Mouse (Mus musculus) brain, adult 2 months (tissue): ENCODE results near the gene Ubash3b.

ENCODE experiments used
- DNase-seq: peaks from one replicate; pipeline ENCODE4 v3.0.0; 2011; ENCODE audit warnings: low read depth, low spot score

Ubash3b gene

DNA sequence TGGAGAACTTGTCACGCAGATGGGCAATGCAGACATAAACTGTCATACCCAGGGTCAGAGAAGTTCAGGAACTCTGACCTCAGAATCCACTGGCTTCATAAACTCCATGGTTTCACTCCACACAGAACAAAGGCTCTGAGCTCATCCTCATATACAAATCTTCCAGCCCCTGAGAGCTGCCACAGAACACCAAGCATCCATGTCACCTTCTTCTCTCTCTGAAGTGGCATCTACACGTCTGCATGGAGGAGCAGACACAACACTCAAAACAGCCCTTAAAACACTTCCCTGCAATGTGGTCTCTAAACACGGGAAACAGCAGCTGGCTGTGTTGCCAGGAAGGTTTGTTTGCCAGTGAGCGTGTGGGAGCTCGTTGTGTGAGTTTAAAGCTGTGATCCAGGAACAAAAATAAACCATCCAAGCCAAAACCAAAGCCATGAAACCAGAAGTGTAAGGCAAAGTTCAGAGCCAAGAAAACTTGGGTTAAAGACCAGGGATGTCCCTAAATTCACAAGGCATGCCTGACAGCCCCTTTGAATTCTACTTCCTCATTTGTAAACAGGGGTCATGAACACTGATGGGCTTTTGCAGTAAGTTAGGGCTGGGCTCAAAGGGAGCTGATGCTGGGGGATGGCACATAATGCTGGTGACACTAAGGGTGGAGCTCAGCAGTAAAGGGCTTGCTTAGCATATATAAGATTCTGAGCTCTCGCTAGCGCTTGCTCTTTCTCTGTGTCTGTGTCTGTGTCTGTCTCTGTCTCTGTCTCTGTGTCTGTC, 24.6 kb downstream of the Ubash3b start:
- DNase-seq: peak; percentile 71

DNA sequence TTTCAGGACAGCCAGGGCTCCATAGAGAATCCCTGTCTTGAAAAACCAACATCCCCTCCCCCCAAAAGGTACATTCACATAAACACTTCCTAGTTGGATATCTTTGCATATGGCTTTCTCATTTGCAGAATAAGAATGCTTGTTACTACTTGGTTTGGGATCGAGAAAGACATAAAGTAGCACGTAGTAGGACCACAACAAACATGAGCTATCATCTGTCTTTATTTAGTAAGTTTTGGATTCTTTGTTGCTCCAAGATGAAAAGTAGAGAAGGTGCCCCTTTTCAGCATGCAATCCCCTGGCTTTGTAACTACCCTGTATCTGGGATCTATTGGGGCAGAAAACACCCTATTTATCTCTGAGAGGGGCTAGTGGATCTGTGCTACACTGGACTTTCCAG, 25.2 kb downstream of the Ubash3b start:
- DNase-seq: no peak

DNA sequence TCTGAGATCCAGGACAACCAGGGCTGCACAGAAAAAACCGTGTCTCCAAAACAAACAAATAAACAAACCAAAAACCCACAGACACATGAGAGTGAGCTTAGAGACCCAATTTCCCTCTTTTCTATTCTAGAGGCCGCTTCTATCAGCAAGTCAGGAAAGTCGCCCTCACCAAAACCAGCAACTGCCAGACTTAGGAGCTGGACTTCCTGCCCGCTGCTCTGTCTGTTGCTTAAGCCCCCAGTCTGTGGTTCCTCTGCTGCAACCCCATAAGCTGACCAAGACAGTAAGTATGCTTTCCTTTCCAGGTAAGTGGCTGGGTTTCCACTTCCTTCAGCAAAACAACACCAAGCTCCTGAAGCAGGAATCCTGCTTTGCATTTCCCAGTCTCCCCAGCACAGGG, 26.6 kb downstream of the Ubash3b start:
- peak; percentile 56 for DNase-seq

DNA sequence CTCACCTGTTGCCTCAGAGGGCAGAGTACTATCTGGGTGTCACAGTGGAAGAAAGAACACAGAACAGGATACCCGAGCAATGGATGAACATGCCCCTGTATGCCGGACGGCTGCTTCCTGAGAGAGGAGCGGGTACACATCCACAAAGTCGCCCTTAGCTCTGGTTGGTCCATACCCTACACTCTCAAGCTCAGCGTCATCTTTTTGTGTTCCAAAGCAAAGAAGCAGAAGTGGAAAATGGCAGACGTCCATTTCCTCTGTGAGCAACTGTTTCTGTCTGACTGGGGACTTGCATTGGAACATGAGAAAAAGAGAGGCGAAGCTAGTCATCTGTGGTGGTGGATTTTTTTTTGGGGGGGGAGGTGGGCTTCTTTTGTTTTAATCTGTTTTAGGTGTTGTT, 30.9 kb downstream of the Ubash3b start:
- peak; percentile 70 for DNase-seq

DNA sequence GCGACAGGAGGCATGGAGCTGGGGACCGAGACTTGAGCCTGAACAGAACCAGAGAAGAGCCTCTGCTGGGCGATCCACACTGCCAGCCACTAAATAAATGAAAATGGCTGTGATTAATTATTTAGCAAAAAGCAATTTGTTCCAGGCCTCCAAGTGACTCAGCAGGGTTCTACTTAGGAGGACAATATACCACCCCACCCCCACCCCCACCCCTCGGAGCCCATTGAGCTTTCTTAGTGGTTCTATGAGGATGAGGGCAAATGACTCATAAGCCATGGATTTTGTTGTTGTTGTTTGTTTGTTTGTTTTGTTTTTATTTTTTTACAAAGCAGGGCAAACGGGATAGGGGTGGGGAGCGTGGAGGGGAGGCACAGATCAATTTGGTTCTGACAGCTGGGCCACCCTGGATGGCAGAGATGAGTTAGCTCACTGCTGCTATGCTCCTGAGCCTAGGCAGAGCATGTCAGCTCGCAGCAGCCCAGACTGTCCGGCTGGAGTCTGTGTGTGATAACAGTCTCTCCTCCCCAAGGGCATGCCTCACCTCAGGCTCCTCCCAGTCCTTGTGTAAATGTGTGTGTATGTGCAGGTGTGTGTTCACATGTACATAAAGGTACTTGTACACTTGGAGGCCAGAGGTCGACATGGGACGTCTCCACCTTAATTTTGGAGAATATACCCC, 31.6 kb downstream of the Ubash3b start:
- DNase-seq: peak; percentile 22

DNA sequence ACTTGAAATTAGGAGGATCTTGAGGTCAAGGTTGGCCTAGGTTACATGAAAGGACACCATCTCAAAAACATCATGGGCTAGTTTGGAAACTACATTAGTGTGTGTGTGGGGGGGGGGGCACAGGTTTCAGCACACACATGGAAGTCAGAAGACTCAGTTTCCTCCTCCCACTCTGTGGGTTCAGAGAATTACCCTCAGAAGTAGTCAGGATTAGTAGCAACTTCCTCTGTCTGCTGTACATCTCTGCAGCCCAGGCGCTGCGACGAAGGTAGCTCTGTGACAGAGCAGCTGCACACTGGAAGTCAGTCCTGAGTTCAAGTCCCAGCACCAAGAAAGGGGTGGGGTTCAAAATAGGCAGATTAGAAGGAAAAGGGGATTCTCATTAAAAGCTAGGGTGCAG, 32.2 kb downstream of the Ubash3b start:
- no peak for DNase-seq

DNA sequence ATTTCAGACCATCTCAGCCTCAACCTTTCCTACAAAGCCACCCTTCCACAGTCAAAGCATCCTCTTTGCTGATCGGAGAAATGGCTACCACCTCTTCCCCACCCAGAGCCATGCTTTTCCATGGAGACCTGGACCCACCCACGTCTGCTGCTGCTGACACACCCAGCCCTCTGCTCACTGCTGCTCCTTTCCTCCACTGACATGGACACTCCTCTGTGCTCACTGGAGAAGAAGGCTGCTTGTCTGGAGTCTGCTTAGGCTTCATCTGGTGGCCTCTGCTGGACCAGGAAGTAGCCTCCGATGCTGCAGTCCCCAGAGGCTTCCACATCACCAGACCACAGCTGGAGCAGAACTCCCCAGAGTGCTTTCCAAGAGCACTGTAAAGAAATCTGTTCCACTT, 34.8 kb downstream of the Ubash3b start:
- DNase-seq: no peak

DNA sequence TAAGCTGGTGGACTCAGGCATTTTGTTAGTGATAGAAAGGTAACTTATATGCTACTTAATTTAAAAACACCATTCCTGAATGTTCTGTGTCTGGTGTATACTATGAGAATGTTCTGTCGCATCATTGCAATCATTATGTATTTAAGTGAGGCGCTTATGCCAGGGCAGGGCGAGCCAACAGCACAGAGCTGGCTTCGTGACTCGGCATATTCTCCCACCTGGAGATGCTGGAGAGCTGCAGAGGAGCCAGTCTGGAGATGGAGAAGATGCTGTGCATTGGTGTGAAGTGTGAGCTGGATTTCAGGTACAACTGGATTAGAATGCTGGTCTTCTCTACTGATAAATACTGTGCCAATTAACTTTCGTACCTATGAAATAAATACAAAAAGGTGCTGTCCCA, 37.2 kb downstream of the Ubash3b start:
- DNase-seq: no peak

DNA sequence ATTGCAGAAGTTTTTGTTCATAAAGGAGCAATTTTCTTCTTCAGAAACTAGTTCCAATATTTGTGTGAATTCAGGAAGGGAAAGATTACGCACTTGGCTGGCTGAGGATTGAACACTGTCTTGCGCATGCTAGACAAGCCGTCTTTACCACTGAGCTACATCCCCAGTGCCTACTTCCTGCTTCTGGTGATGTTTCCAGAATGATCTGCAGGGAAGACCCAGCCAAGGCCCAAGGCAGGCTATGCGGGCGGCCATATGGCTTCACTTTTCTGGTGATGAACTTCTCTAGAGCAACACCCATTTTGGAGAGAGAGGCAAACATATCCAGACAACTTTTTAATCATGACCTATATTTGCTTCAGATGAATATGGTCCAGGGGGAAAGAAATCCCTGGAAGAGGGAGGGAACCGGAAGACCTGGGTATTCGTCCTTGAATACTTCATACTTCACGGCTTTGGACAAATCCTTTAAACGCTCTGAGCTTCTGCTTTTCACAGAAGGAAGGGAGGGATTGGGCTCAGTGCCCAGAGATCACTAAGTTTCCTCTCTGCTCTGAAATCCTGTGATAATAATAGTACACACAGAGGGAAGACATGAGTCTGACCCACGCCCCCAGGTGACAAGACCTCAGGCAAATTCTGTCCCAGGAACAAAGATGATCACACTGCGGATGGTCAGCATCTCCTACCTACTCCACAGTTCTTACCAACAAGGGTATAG, 38.9 kb downstream of the Ubash3b start:
- DNase-seq: peak; percentile 86

DNA sequence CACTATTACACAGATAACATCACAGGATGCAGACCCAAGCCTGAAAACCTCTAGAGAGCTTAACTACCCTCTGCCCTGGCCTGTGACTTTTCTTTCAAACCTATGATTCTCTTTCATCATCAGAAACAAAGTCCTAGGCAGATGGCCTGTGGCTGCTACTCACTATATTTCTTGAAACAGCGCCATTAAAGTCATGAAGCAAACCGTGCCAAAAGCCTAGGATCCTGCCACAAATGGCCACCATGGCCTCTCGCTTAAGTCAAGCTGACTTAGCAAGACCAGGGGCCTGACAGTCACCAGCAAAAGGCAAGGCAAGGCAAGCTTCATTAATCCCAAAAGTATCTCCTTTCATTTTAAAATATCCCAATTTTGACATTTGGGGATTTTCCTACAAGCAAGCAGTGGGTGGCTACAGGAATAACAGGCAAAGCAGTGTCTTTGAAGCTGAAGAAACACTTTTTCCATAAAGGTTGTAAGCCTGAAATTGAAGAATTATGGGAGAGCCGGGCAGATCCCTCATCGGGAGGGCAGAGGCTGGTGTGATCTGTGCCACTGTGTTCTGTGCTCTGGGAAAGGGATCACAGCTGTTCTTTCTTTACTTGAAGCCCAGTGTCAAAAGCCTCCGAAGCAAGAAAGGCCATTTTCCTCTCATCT, 39.7 kb downstream of the Ubash3b start:
- DNase-seq: peak; percentile 74

DNA sequence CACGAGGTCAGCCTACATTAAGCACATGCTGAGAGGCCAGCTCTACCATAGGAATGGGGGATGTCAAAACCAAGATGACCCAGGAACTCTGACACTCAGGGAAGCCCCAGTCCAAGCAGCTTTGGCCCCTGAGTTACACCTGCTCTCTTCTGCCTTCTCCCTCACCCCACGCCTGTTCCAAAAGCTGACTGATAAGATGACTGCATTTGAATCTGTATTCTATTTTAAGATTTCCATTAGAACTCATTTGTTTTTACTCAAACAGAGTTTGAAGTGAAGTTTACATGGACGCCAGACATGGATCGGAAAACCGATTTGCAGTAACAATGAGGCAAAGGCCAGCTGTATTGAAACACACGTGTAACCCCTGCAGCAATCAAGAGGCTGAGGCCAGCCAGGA, 41.5 kb downstream of the Ubash3b start:
- no peak for DNase-seq

DNA sequence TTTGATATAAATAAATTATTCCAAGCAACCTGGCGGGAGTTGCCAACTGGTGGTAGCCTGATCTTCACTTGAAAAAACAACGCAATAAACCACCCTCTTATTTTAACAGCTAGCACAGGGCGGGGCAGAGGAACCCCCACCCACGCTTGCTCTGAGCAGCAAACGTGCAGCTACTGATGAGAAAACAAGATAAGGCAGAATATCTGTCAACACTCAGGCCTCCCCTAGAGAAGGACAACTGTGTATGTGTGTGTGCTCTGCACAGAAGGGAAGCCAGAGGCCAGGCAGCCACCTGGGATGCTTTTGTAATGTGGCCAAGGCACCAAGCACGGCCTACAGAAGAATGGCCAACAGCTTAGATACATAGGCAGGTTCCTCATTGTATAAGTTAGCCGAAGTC, 43.4 kb downstream of the Ubash3b start:
- peak; percentile 50 for DNase-seq

DNA sequence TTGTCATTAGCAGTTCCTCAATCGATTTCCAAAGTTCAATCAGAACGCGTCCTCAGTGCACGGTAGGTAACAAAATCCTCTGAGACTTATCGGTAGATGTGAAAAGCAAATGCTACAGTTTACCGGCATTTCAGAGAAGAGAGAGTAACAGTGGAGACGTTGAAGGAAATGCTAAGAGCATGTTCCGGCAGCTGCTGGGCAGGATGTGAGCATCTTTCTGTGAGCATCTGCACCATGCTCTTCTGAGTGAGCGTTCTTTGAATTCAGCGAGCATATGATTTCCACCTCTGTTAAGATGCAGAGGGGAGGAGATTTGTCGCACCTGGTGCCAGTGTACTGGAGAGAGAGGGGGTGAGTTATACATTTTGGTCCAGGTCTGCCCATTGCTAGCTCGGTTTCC, 45.4 kb downstream of the Ubash3b start:
- peak; percentile 25 for DNase-seq

DNA sequence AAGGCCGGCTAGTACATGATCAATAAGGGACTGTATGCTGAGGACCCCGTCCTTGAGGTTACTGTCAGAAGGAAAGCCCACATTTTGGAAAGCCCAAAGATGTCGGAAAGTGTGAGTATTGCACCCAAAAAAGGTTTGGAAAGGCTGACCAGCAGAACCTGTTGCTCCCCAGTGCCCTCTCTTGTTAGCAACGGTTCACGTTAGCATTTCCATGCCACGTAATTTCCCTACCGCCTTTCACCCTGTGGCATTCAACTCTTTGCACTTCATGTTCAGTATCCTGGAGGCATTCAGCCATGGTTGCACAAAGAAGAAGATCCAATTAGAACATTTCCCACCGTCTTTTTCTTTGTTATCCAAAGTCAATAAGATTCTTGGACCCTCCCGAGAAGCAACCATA, 47.1 kb downstream of the Ubash3b start:
- no peak for DNase-seq

DNA sequence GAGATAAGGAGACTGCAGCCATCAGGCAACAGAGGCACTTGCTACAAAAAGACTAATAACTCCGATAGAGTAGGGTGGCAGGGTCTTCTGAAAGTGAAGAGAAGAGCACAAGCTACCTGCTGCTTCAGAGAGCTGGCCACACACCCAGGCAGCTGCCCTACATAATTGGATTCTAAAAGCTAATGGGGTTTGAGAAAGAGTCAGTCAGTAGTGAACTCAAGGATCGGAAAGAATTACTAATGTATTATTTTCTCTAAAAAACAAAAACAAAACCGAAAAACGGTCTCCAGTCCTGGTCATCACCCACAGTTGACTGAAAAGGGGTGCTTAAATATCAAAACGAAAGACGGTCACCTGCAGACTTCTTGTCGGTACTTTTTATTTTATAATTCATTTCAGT, 51.7 kb downstream of the Ubash3b start:
- DNase-seq: no peak

DNA sequence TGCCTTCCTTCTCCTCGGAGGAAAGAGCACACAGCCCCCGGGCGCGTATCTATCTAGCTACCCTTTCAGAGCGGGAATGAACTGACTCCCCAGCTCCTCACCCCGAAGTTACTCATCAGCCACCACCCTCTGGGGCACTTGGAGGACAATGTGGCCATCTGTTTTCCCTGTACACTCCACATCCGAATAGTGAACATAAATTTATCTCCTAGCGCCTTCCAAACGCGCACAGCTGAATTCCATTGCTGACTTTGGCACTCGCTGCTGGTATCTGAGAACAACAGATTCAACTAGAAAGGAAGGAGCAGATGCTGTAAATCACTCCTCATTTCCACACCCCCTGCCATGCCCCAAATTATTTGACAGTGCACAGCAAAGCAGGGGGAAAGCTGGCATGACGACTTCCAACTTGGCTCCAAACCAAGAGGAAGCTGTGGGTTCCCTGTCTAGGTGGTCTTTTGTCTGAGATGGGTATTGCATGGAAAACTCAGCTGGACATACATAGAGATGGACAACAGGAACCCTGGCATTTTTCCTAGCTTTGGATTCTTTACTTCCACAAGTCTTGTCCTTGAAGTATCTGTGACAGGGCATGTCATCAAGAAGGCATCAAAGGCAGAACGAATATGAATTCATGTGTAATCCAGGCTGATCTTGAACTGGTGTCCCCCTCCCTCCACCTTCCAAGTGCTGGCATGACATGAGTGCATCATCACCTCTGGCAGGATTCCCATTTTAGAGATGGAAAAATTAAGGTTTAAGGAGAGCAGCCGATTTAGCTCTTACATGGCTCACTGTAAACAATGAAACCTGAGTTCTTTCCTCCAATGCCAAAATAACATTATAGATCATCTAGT, 52.9 kb downstream of the Ubash3b start:
- peak; percentile 93 for DNase-seq

DNA sequence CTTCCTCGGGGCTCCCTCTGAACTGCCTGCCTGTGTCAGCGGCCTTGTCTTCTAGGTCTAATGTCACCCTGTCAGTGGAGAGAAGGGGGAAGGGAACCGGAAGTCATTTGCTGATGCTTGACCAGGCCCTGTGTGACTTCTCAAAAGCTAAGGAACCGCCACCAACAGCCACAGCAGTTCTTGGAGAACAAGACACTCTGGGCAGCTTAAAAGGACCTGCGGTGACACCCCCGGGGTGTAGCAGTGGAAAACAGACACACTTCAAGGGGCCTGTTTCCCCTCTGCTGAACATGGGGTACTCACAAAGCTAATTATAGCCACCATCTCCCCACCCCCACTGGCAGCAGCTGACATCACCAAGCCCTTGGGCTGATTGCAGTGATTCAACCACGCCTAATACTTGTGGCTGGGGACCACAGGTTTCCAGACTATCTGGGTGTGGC, 56.3 kb downstream of the Ubash3b start:
- peak; percentile 39 for DNase-seq

DNA sequence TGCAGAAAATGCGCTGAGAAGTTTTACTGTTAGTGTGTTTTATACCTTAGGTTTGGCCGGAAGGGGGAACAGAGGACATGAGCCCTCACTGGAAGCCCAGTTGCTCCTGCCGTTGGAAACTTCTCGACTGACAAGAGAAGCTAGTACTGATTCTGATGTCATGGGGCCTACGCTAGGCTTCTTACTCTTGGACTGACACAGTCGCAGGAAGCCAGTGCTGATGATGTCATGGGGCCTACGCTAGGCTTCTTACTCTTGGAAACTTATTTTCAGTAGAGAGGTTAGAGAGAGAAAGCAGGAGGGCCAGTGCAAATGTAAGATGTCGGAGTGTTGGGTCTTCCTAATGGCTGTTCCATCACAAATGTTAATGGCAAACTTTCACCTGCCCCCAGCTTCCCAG, 57.8 kb downstream of the Ubash3b start:
- no peak for DNase-seq

DNA sequence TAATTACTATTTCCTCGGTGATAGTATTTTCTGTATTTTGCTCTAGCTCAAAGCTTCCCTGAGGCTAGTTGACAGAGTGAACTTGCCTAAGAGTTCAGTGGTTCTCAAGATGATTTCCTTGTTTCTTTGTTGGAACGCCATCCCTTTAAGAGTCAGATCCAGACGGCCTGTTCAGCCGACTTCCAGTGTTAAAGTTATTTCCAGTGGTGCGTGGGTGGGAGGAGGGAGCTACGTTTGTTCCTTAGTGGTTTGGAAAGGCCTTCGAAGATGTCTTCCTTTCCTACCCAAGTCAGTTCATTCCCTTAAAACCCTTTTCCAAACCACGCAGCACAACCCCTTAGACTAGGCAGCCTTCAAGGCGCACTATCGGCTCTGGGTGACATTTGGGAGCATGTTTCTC, 58.9 kb downstream of the Ubash3b start:
- peak; percentile 80 for DNase-seq

DNA sequence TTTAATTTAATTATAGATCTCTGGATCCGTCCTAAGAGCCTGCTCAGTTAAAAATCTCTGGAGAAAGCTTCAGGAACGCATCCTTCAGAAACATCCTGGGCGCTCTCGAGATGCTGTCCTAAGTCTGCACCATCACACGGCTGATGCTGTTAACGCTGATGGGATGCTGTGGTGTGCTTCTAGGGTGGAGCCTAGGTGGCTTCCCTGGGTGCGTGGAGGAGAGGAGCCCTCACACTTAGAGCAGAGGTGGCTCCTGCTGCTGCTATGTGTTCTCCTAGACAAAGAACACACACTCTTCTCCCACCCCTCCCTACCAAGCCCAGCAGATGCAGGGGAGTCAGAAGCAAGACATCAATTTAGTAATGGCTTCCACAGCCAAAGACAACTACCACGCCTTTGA, 61.6 kb downstream of the Ubash3b start:
- DNase-seq: peak; percentile 49

DNA sequence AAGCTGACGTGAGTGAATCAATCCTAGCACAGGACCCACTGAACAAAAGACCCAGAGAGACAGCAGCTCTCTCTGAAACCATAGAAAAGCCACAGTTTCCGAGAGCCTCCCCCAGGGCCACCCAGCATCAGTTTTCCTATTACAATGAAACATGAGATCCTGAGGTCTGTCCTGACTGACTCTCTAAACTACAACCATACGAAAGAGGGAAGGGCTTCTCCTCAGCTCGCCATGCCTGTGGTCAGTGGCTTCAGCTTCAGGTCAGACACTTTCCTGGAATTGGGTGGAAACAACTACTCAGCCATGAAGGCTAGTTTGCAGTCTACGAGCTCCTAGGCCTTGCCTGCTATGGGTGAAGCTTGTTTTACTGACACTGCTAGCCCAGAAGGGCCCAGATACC, 62.4 kb downstream of the Ubash3b start:
- DNase-seq: no peak
